Mouse (Mus musculus): ENCODE measurements around the gene Arpp21. TPM values are rescaled to one million over a fixed set of nuclear protein-coding genes. Genes with fewer than 3 reads are reported as not detected.

Arpp21 gene
- polyA plus RNA-seq, 1 experiment from 2014 or later: not detected

- ChIA-PET POLR2A (interaction anchor here (0.6 kb wide), 1 partner anchor 255 kb away, joined by 3 read pairs; no protein-coding TSS in a partner anchor), CTCF (no interaction called here)
- no peaks in the 10 kb centered on the region for H3K27me3 ChIP-seq
- no peak for ATAC-seq
- no peak for TF ChIP-seq CTCF (IDR thresholded peaks at IDR 0.05)
- in situ Hi-C loops (cut with MboI; ENCODE audit: low pct_unique_long_range_greater_than_20kb): no loop called here
- no peak for DNase-seq (ENCODE audit: low read depth, low spot score)
These were observed 104.9 kb downstream of the Arpp21 start for GRCm38 (mm10) chr9:112130812-112131211.

- POLR2A ChIA-PET: interaction anchor here (0.7 kb wide), 1 partner anchor 17 kb away, joined by 5 read pairs; no protein-coding TSS in a partner anchor
These were observed 111.1 kb downstream of the Arpp21 start for GRCm38 (mm10) chr9:112124667-112125066.

GRCm38 (mm10) chr9:112124184-112124583, 111.6 kb downstream of the Arpp21 start:
- DNase-seq (ENCODE audit: low read depth, low spot score) (no peak), ATAC-seq (no peak)
- peaks cover 2% of the 10 kb centered on the region for H3K27me3 ChIP-seq
- TF ChIP-seq CTCF (IDR thresholded peaks at IDR 0.05): no peak
- CTCF ChIA-PET: no interaction called here
- in situ Hi-C loops (cut with MboI; ENCODE audit: low pct_unique_long_range_greater_than_20kb): no loop called here
- POLR2A ChIA-PET: interaction anchor here (0.7 kb wide), 1 partner anchor 16 kb away, joined by 5 read pairs; no protein-coding TSS in a partner anchor

More at GRCm38 (mm10) chr9:112124667-112125066, 111.1 kb downstream of the Arpp21 start:
- in situ Hi-C loops (cut with MboI; ENCODE audit: low pct_unique_long_range_greater_than_20kb): no loop called here
- H3K27me3 ChIP-seq: peaks cover 2% of the 10 kb centered on the region
- CTCF ChIA-PET: no interaction called here
- no peak for TF ChIP-seq CTCF (IDR thresholded peaks at IDR 0.05)
- DNase-seq (ENCODE audit: low read depth, low spot score) (no peak), ATAC-seq (no peak)

- ChIA-PET POLR2A (no interaction called here), CTCF (no interaction called here)
- TF ChIP-seq CTCF (IDR thresholded peaks at IDR 0.05): no peak
- peaks cover 2% of the 10 kb centered on the region for H3K27me3 ChIP-seq
- in situ Hi-C loops (cut with MboI; ENCODE audit: low pct_unique_long_range_greater_than_20kb): no loop called here
- DNase-seq (ENCODE audit: low read depth, low spot score) (no peak), ATAC-seq (no peak)
These were observed 112.3 kb downstream of the Arpp21 start for GRCm38 (mm10) chr9:112123421-112123828.

GRCm38 (mm10) chr9:112119535-112119934, 116.2 kb downstream of the Arpp21 start:
- DNase-seq (ENCODE audit: low read depth, low spot score): no peak
- POLR2A ChIA-PET: no interaction called here
- no peak for ATAC-seq
- peaks cover 2% of the 10 kb centered on the region for H3K27me3 ChIP-seq
- TF ChIP-seq CTCF (IDR thresholded peaks at IDR 0.05): no peak
- in situ Hi-C loops (cut with MboI; ENCODE audit: low pct_unique_long_range_greater_than_20kb): no loop called here
- CTCF ChIA-PET: no interaction called here

- POLR2A ChIA-PET: no interaction called here
- in situ Hi-C loops (cut with MboI; ENCODE audit: low pct_unique_long_range_greater_than_20kb): no loop called here
- TF ChIP-seq CTCF (IDR thresholded peaks at IDR 0.05): no peak
- ATAC-seq: no peak
- CTCF ChIA-PET: no interaction called here
- H3K27me3 ChIP-seq: peaks cover 2% of the 10 kb centered on the region
- DNase-seq (ENCODE audit: low read depth, low spot score): no peak
These were observed 116.7 kb downstream of the Arpp21 start for GRCm38 (mm10) chr9:112119106-112119433.

- POLR2A ChIA-PET: no interaction called here
- H3K27me3 ChIP-seq: peaks cover 2% of the 10 kb centered on the region
- no peak for DNase-seq (ENCODE audit: low read depth, low spot score)
- in situ Hi-C loops (cut with MboI; ENCODE audit: low pct_unique_long_range_greater_than_20kb): no loop called here
- no peak for ATAC-seq
- TF ChIP-seq CTCF (IDR thresholded peaks at IDR 0.05): no peak
- CTCF ChIA-PET: no interaction called here
These were observed 117.2 kb downstream of the Arpp21 start for GRCm38 (mm10) chr9:112118411-112119105.

- TF ChIP-seq CTCF (IDR thresholded peaks at IDR 0.05): no peak
- DNase-seq (ENCODE audit: low read depth, low spot score): no peak
- ChIA-PET POLR2A (no interaction called here), CTCF (no interaction called here)
- ATAC-seq: no peak
- H3K27me3 ChIP-seq: peaks cover 2% of the 10 kb centered on the region
- in situ Hi-C loops (cut with MboI; ENCODE audit: low pct_unique_long_range_greater_than_20kb): no loop called here
These were observed 117.9 kb downstream of the Arpp21 start for GRCm38 (mm10) chr9:112117632-112118410.

GRCm38 (mm10) chr9:112111610-112112009, 124.1 kb downstream of the Arpp21 start:
- in situ Hi-C loops (cut with MboI; ENCODE audit: low pct_unique_long_range_greater_than_20kb): no loop called here
- CTCF ChIA-PET: no interaction called here

GRCm38 (mm10) chr9:112102852-112103192, 132.9 kb downstream of the Arpp21 start:
- no peak for DNase-seq (ENCODE audit: low read depth, low spot score)
- ChIA-PET POLR2A (no interaction called here), CTCF (no interaction called here)
- H3K27me3 ChIP-seq: peaks cover under 1% of the 10 kb centered on the region
- in situ Hi-C loops (cut with MboI; ENCODE audit: low pct_unique_long_range_greater_than_20kb): no loop called here
- TF ChIP-seq CTCF (IDR thresholded peaks at IDR 0.05): no peak
- no peak for ATAC-seq

More at GRCm38 (mm10) chr9:112111610-112112009, 124.1 kb downstream of the Arpp21 start:
- no peak for DNase-seq (ENCODE audit: low read depth, low spot score)
- TF ChIP-seq CTCF (IDR thresholded peaks at IDR 0.05): peak; percentile 41
- H3K27me3 ChIP-seq: peaks cover 3% of the 10 kb centered on the region
- POLR2A ChIA-PET: no interaction called here
- no peak for ATAC-seq

GRCm38 (mm10) chr9:112102155-112102851, 133.4 kb downstream of the Arpp21 start:
- TF ChIP-seq CTCF (IDR thresholded peaks at IDR 0.05): no peak
- ChIA-PET CTCF (no interaction called here), POLR2A (no interaction called here)
- in situ Hi-C loops (cut with MboI; ENCODE audit: low pct_unique_long_range_greater_than_20kb): no loop called here
- ATAC-seq: no peak
- no peaks in the 10 kb centered on the region for H3K27me3 ChIP-seq
- no peak for DNase-seq (ENCODE audit: low read depth, low spot score)

Data from Patski (cell line).